Mouse (Mus musculus) retina, adult 2 months (tissue): ENCODE results near the gene Wnt8b.

ENCODE experiments used
- DNase-seq: peaks from one replicate; pipeline ENCODE4 v3.0.0-alpha.2; 2012; ENCODE audit warnings: low read depth, low spot score

Wnt8b gene

GRCm38 (mm10) chr19:44512601-44513000 is 19.3 kb downstream of the Wnt8b start:
- no peak for DNase-seq

GRCm38 (mm10) chr19:44513054-44513833 is 20.0 kb downstream of the Wnt8b start:
- no peak for DNase-seq

- DNase-seq = no peak
Observed at GRCm38 (mm10) chr19:44513921-44514482, 20.7 kb downstream of the Wnt8b start.

- DNase-seq = no peak
Observed at GRCm38 (mm10) chr19:44514521-44515451, 21.5 kb downstream of the Wnt8b start.

GRCm38 (mm10) chr19:44515769-44516168 is 22.5 kb downstream of the Wnt8b start:
- no peak for DNase-seq

- no peak for DNase-seq
Observed at GRCm38 (mm10) chr19:44517996-44518768, 24.9 kb downstream of the Wnt8b start.

- no peak for DNase-seq
Observed at GRCm38 (mm10) chr19:44519152-44519551, 25.9 kb downstream of the Wnt8b start.

GRCm38 (mm10) chr19:44525551-44526205 is 32.4 kb downstream of the Wnt8b start:
- no peak for DNase-seq

GRCm38 (mm10) chr19:44530018-44530417 is 36.7 kb downstream of the Wnt8b start:
- DNase-seq = no peak

- DNase-seq = no peak
Observed at GRCm38 (mm10) chr19:44535376-44535775, 42.1 kb downstream of the Wnt8b start.

GRCm38 (mm10) chr19:44537416-44537815 is 44.1 kb downstream of the Wnt8b start:
- DNase-seq = no peak

GRCm38 (mm10) chr19:44542694-44543178 is 49.5 kb downstream of the Wnt8b start:
- no peak for DNase-seq

- DNase-seq = no peak
Observed at GRCm38 (mm10) chr19:44544372-44544771, 51.1 kb downstream of the Wnt8b start.

- DNase-seq = no peak
Observed at GRCm38 (mm10) chr19:44544775-44545174, 51.5 kb downstream of the Wnt8b start.

GRCm38 (mm10) chr19:44545321-44546041 is 52.2 kb downstream of the Wnt8b start, which contains the start of gene Sec31b:
Sec31b (minus strand) TSS chr19:44545864.
- DNase-seq = no peak

- DNase-seq = no peak
Observed at GRCm38 (mm10) chr19:44552731-44553130, 59.5 kb downstream of the Wnt8b start, which contains the start of gene Gm20538. Gm20538 (minus strand) TSS chr19:44552831.

GRCm38 (mm10) chr19:44553286-44553685 is 60.0 kb downstream of the Wnt8b start:
- DNase-seq = no peak

GRCm38 (mm10) chr19:44554490-44554860 is 61.2 kb downstream of the Wnt8b start:
- DNase-seq = no peak

- peak; percentile 89 for DNase-seq
Observed at GRCm38 (mm10) chr19:44554861-44555590, 61.8 kb downstream of the Wnt8b start, which contains the start of gene Ndufb8. Ndufb8 (minus strand) TSS chr19:44555440.
